Mouse (Mus musculus) liver, postnatal 0 days (tissue): ENCODE data around the gene Eme2. TPM values are rescaled to one million over a fixed set of nuclear protein-coding genes. Genes with fewer than 3 reads are reported as not detected.
A peak's percentile ranks its signal among the peaks of the same experiment; 100 is the strongest.

Source experiments
- ATAC-seq: fragments of 200-750 bp; cut with Nextera tagmentation; 2 replicates; pipeline ENCODE4 v1.8.0; 2017; ENCODE audit warnings: mild to moderate bottlenecking, moderate library complexity
- DNase-seq: peaks from one replicate; pipeline ENCODE4 v3.0.0-alpha.2; 2016
- H3K27ac ChIP-seq: fragments of 300-500 bp; sonication (generic); 2 replicates; pipeline ENCODE4 v1.5.1; 2014; ENCODE audit warnings: antibody characterized with exemption, moderate library complexity, mild to moderate bottlenecking, low read depth
- H3K27me3 ChIP-seq: fragments of 300-500 bp; sonication (generic); 2 replicates; pipeline ENCODE4 v1.6.1; 2014; ENCODE audit warnings: low read length, control low read depth, mixed read lengths; ENCODE audit not compliant: insufficient read depth
- H3K36me3 ChIP-seq: fragments of 300-500 bp; sonication (generic); replicated peaks from 2 replicates; pipeline ENCODE4 v1.6.1; 2014; ENCODE audit warnings: mild to moderate bottlenecking, control low read depth, low read length, moderate library complexity, mixed read lengths; ENCODE audit not compliant: insufficient read depth
- H3K4me1 ChIP-seq: fragments of 300-500 bp; sonication (generic); 2 replicates; pipeline ENCODE4 v1.6.1; 2014; ENCODE audit warnings: antibody characterized with exemption, mild to moderate bottlenecking, control low read depth; ENCODE audit not compliant: insufficient read depth
- H3K4me2 ChIP-seq: fragments of 300-500 bp; sonication (generic); 2 replicates; pipeline ENCODE4 v1.6.1; 2014; ENCODE audit warnings: low read depth, mild to moderate bottlenecking, low read length, moderate library complexity, mixed read lengths
- H3K4me3 ChIP-seq: fragments of 300-500 bp; sonication (generic); 2 replicates; pipeline ENCODE4 v1.5.1; 2014; ENCODE audit warnings: low read depth, low read length
- H3K9ac ChIP-seq: fragments of 300-500 bp; sonication (generic); replicated peaks from 2 replicates; pipeline ENCODE4 v1.6.1; 2014; ENCODE audit warnings: mild to moderate bottlenecking, moderate library complexity
- H3K9me3 ChIP-seq: fragments of 300-500 bp; sonication (generic); 2 replicates; pipeline ENCODE4 v1.6.1; 2016; ENCODE audit warnings: mild to moderate bottlenecking, control low read depth, low read length, mixed read lengths
- CTCF ChIP-seq: sonication (generic); IDR thresholded peaks from 2 replicates; pipeline ENCODE4 v1.5.1; 2016; ENCODE audit warnings: antibody characterized with exemption, low read depth
- EP300 ChIP-seq: IDR thresholded peaks from 2 replicates; pipeline ENCODE4 v1.6.1; 2016; ENCODE audit warnings: antibody characterized with exemption, low read depth, mild to moderate bottlenecking
- WGBS: fragments of 180-500 bp; shearing (Covaris S2); extraction: QIAGEN DNeasy Blood & Tissue Kit; methylation state at CpG from one replicate; pipeline ENCODE4 v1.1.7; 2014; ENCODE audit not compliant: insufficient replicate concordance; 5-methylcytosine and 5-hydroxymethylcytosine counted together
- polyA plus RNA-seq: library from polyadenylated mRNA; unstranded; fragments of >200 nt; fragmentation: Nextera tagmentation; extraction: Ambion mirVana; gene quantifications from 2 replicates; pipeline ENCODE4 v1.2.1, GENCODE M21; 2015

The Eme2 gene
- polyA plus RNA-seq, 1 experiment from 2014 or later = 11.3 TPM

GRCm38 (mm10) chr17:24935666-24936065 is 40.8 kb upstream of the Eme2 start:
- Histone ChIP-seq H3K4me2 (peak overlapping the region; percentile 71), H3K27me3 (no peaks in the 10 kb centered on the region), H3K4me3 (peak overlapping the region; percentile 73), H3K4me1 (peaks cover 19% of the 10 kb centered on the region), H3K36me3 (0 out of 2 replicates have a peak, but pooled peaks cover 4% of the 10 kb centered on the region), H3K9ac (peak overlapping the region; percentile 71), H3K27ac (no peak overlapping the region), H3K9me3 (no peaks in the 10 kb centered on the region)
- TF ChIP-seq CTCF (no peak), EP300 (no peak)
- no peak for DNase-seq
- no peak for ATAC-seq

GRCm38 (mm10) chr17:24934926-24935325 is 40.0 kb upstream of the Eme2 start:
- peak overlapping the region; percentile 71 for H3K4me2 ChIP-seq
- no peak for DNase-seq
- 0 out of 2 replicates have a peak, but pooled peaks cover 4% of the 10 kb centered on the region for H3K36me3 ChIP-seq
- no peaks in the 10 kb centered on the region for H3K9me3 ChIP-seq
- H3K27ac ChIP-seq = no peak overlapping the region
- peak overlapping the region; percentile 73 for H3K4me3 ChIP-seq
- 63% methylated on average over 4 of the region's 4 CpGs for WGBS
- TF ChIP-seq EP300 (no peak), CTCF (no peak)
- H3K4me1 ChIP-seq = peaks cover 19% of the 10 kb centered on the region
- H3K9ac ChIP-seq = peak overlapping the region; percentile 71
- no peak for ATAC-seq
- no peaks in the 10 kb centered on the region for H3K27me3 ChIP-seq

DNA sequence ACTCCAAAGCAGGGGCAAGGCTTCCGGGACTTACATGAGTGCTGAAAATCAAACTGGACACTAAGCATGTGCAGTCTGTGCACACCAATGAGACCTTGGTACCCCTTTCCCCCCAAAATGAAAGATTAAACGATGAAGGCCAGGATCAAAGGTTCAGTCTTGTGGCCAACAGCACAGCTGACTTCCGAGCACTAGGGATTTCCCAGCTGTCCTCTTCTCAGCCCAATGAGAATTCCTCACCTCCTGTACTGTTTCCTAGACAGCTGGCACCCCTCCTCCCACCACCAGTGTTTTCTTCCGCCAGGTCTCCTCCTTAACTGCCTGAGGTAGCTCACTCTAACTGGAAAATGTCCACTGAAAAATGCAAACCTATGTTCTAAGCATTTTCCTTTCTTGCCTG is 38.3 kb upstream of the Eme2 start:
- DNase-seq = no peak
- Histone ChIP-seq H3K9me3 (no peaks in the 10 kb centered on the region), H3K4me2 (no peak overlapping the region), H3K27ac (no peak overlapping the region), H3K36me3 (0 out of 2 replicates have a peak, but pooled peaks cover 8% of the 10 kb centered on the region), H3K27me3 (no peaks in the 10 kb centered on the region), H3K4me1 (peaks cover 19% of the 10 kb centered on the region), H3K4me3 (no peak overlapping the region), H3K9ac (no peak overlapping the region)
- WGBS = 81% methylated on average over 4 of the region's 4 CpGs
- no peak for ATAC-seq
- TF ChIP-seq EP300 (no peak), CTCF (no peak)

DNA sequence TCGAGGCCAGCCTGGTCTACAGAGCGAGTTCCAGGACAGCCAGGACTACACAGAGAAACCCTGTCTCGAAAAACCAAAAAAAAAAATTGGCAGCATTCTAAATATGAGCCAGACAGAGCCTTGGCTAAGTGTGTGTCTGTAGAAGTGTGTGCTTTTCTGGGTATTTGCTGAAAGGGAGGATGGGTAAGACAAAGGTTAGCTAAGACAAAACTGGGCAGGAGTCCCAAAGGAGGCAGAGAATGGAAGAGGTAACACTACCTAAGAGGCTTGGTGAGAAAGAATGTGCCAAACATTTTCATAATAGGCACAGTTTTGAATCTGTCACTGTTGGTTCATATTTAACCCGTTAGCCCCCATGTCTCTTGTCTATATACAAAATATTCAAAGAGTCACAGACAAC is 37.5 kb upstream of the Eme2 start:
- TF ChIP-seq EP300 (no peak), CTCF (no peak)
- H3K27ac ChIP-seq = no peak overlapping the region
- peaks cover 11% of the 10 kb centered on the region; the same call in 1 of the 2 replicates for H3K36me3 ChIP-seq
- no peak overlapping the region for H3K4me3 ChIP-seq
- peaks cover 19% of the 10 kb centered on the region for H3K4me1 ChIP-seq
- H3K4me2 ChIP-seq = no peak overlapping the region
- no peaks in the 10 kb centered on the region for H3K27me3 ChIP-seq
- no peak overlapping the region for H3K9ac ChIP-seq
- DNase-seq = no peak
- no peak for ATAC-seq
- H3K9me3 ChIP-seq = no peaks in the 10 kb centered on the region
- WGBS = 90% methylated on average over 4 of the region's 4 CpGs

DNA sequence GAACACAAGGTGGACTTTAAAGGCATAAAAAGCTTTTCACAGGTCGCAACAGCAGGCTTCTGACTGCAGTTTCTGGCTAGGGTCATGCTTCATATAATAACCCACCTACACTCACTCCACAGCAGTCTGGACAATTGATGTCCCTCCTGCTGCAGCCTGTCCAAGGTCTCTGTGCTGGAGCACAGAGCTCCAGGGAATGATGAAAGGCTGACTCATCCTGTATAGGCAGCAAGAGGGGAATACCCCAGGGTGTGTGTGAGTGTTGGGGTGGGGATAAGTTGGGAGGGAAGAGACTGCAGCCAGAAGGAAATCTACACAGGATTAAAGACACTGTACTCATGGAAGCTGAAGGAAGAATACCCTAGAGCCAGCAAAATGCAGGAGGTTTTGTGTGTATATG is 34.6 kb upstream of the Eme2 start:
- ATAC-seq (no peak), DNase-seq (no peak)
- WGBS = 74% methylated on average over 1 of the region's 1 CpGs
- peaks cover 24% of the 10 kb centered on the region for H3K36me3 ChIP-seq
- no peak overlapping the region for H3K4me3 ChIP-seq
- peaks cover 3% of the 10 kb centered on the region; the same call in 1 of the 2 replicates for H3K4me1 ChIP-seq
- H3K27ac ChIP-seq = no peak overlapping the region
- TF ChIP-seq CTCF (no peak), EP300 (no peak)
- H3K9me3 ChIP-seq = no peaks in the 10 kb centered on the region
- H3K9ac ChIP-seq = no peak overlapping the region
- H3K4me2 ChIP-seq = no peak overlapping the region
- no peaks in the 10 kb centered on the region for H3K27me3 ChIP-seq

DNA sequence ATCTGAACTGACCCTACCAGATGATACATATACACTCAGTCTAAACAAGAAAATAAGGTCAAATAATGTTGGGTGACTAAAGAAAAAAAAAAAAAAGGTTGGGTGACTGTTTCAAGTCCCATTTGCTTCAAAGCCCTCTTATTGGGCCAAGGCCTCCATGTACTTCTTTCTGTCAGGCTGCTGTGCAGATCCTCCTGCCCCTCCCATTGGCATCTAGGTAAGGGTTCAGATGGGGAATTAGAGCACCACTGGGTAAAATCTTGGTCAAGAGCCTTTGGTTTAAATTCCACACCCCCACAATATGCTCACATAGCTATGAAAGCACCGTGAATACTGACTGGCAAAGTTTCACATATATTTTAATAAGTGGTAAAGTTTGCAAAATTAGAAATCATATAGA is 28.4 kb upstream of the Eme2 start:
- TF ChIP-seq CTCF (no peak), EP300 (no peak)
- Histone ChIP-seq H3K27ac (no peak overlapping the region), H3K9me3 (no peaks in the 10 kb centered on the region), H3K4me2 (no peak overlapping the region), H3K4me3 (no peak overlapping the region), H3K9ac (no peak overlapping the region), H3K27me3 (no peaks in the 10 kb centered on the region), H3K4me1 (no peaks in the 10 kb centered on the region), H3K36me3 (peaks cover 70% of the 10 kb centered on the region)
- DNase-seq = no peak
- WGBS = 86% methylated on average over 1 of the region's 1 CpGs
- no peak for ATAC-seq

GRCm38 (mm10) chr17:24913984-24914383 is 19.1 kb upstream of the Eme2 start:
- H3K4me1 ChIP-seq = no peaks in the 10 kb centered on the region
- H3K4me2 ChIP-seq = no peak overlapping the region
- TF ChIP-seq CTCF = no peak
- no peak for TF ChIP-seq EP300
- H3K9ac ChIP-seq = no peak overlapping the region
- no peaks in the 10 kb centered on the region for H3K27me3 ChIP-seq
- H3K27ac ChIP-seq = no peak overlapping the region
- DNase-seq = no peak
- no peaks in the 10 kb centered on the region for H3K9me3 ChIP-seq
- H3K4me3 ChIP-seq = no peak overlapping the region
- peaks cover 86% of the 10 kb centered on the region for H3K36me3 ChIP-seq
- ATAC-seq = no peak
